Mouse (Mus musculus): ENCODE data around the gene Slc17a7.
A peak's percentile ranks its signal among the peaks of the same experiment; 100 is the strongest.
"Not testable (repeated sequence)": the region's sequence is repeated elsewhere in the genome, so short reads cannot be mapped to it uniquely, and the experiment has no call there.

Slc17a7 gene

GRCm38 (mm10) chr7:45133446-45134159 lies 30.1 kb upstream of the Slc17a7 start:
- no peak for DNase-seq

- DNase-seq, result no peak
These were observed 29.2 kb upstream of the Slc17a7 start for GRCm38 (mm10) chr7:45134544-45135026.

- no peak for DNase-seq
These were observed 28.4 kb upstream of the Slc17a7 start for GRCm38 (mm10) chr7:45135370-45135769.

- peak; percentile 77 for DNase-seq
These were observed 27.7 kb upstream of the Slc17a7 start, which contains the start of the genes Gm45713 and Flt3l for GRCm38 (mm10) chr7:45135993-45136567. Gm45713 (minus strand) TSS chr7:45136231. Flt3l (minus strand) TSS chr7:45136432.

- no peak for DNase-seq
These were observed 26.4 kb upstream of the Slc17a7 start for GRCm38 (mm10) chr7:45137171-45138006.

GRCm38 (mm10) chr7:45138403-45138802 lies 25.3 kb upstream of the Slc17a7 start:
- DNase-seq, result no peak

GRCm38 (mm10) chr7:45139904-45140723 lies 23.6 kb upstream of the Slc17a7 start:
- no peak for DNase-seq

GRCm38 (mm10) chr7:45141319-45141718 lies 22.4 kb upstream of the Slc17a7 start:
- DNase-seq, result no peak

- DNase-seq, result no peak
These were observed 21.8 kb upstream of the Slc17a7 start for GRCm38 (mm10) chr7:45141914-45142313.

GRCm38 (mm10) chr7:45144368-45145174 lies 19.2 kb upstream of the Slc17a7 start:
- DNase-seq, result no peak

GRCm38 (mm10) chr7:45145460-45145859 lies 18.3 kb upstream of the Slc17a7 start:
- DNase-seq, result no peak

- DNase-seq, result no peak
These were observed 16.5 kb upstream of the Slc17a7 start for GRCm38 (mm10) chr7:45147267-45147666.

- DNase-seq, result no peak
These were observed 15.8 kb upstream of the Slc17a7 start for GRCm38 (mm10) chr7:45147899-45148298.

GRCm38 (mm10) chr7:45148534-45149098 lies 15.1 kb upstream of the Slc17a7 start:
- no peak for DNase-seq

- DNase-seq, result no peak
These were observed 14.2 kb upstream of the Slc17a7 start for GRCm38 (mm10) chr7:45149545-45149944.

GRCm38 (mm10) chr7:45150321-45150720 lies 13.4 kb upstream of the Slc17a7 start:
- no peak for DNase-seq

GRCm38 (mm10) chr7:45151303-45151702 lies 12.4 kb upstream of the Slc17a7 start:
- DNase-seq, result no peak

- not testable (repeated sequence) for DNase-seq
These were observed 10.7 kb upstream of the Slc17a7 start for GRCm38 (mm10) chr7:45153052-45153451.

- DNase-seq, result no peak
These were observed 10.2 kb upstream of the Slc17a7 start for GRCm38 (mm10) chr7:45153586-45153985.

- peak; percentile 98 for DNase-seq
These were observed 9.4 kb upstream of the Slc17a7 start, which contains the start of the genes Pih1d1 and Aldh16a1 for GRCm38 (mm10) chr7:45154096-45154992. Pih1d1 (plus strand) TSS chr7:45154303. Aldh16a1 (minus strand) TSS chr7:45154584.

All from right cerebral cortex, postnatal 4 days (tissue).